In genomic region chr11:3288521-3289301, GRCm38 (mm10) we compare ENCODE assay signal across 8 mouse cellular contexts. TPM values are rescaled to one million over a fixed set of nuclear protein-coding genes. Genes with fewer than 3 reads are reported as not detected.
DNase-seq lines count a peak whose midpoint lies in the region; ATAC-seq lines count a peak whose summit lies in the region.

Patz1 (plus strand) TSS chr11:3288874.

- no peak for ATAC-seq in activated CD4-positive, CD25-positive, alpha-beta regulatory T cell, adult 4 months
- ATAC-seq in intestine, embryonic 14.5 days (replicated peaks; ENCODE audit: low FRiP score, low TSS enrichment, low read depth) = no peak
- ATAC-seq in megakaryocyte progenitor cell, adult 5-6 weeks (replicated peaks; ENCODE audit: poor library complexity) = peak; percentile 10

- H3K36me3 ChIP-seq in intestine, embryonic 14.5 days (ENCODE audit: control insufficient read depth, insufficient read depth, low read length) = peaks cover 7% of the 10 kb centered on the region

- H3K4me2 ChIP-seq in intestine, embryonic 14.5 days (ENCODE audit: low read length) = peak within 1 kb of the TSS; percentile 95

- intact Hi-C loops in left cerebral cortex, postnatal 14 days (cut with DNase I) = no loop called here

- peak within 1 kb of the TSS; percentile 81 for H3K4me3 ChIP-seq in intestine, embryonic 14.5 days (ENCODE audit: low read depth, low read length)

- WGBS in intestine, embryonic 14.5 days = under 1% methylated on average over 41 of the region's 41 CpGs

- peak within 1 kb of the TSS; percentile 98 for H3K9ac ChIP-seq in intestine, embryonic 14.5 days (ENCODE audit: low read length)

- peak within 1 kb of the TSS; percentile 100 for H3K27ac ChIP-seq in intestine, embryonic 14.5 days (ENCODE audit: low read depth)

- no peaks in the 10 kb centered on the region for H3K9me3 ChIP-seq in intestine, embryonic 14.5 days (ENCODE audit: control insufficient read depth, low read length)

- no peaks in the 10 kb centered on the region for H3K27me3 ChIP-seq in intestine, embryonic 14.5 days (replicated peaks; ENCODE audit: control insufficient read depth, insufficient read depth, low read length)

- H3K4me1 ChIP-seq in intestine, embryonic 14.5 days (replicated peaks; ENCODE audit: control insufficient read depth, insufficient read depth, low read length) = peaks cover 22% of the 10 kb centered on the region

- DNase-seq in 3134 (ENCODE audit: extremely low read depth, insufficient read length, low spot score) = peak; percentile 42
- peak; percentile 86 for DNase-seq in embryo, embryonic 10.5 days (ENCODE audit: low spot score)
- no peak for DNase-seq in gonadal fat pad, adult 2 months (ENCODE audit: low read depth)
- DNase-seq in intestine, embryonic 14.5 days (ENCODE audit: low spot score) = peak; percentile 92
- peak; percentile 50 to 67 for DNase-seq in left cerebral cortex, postnatal 14 days (ENCODE audit: low spot score in 2 of 2)
- peak; percentile 37 for DNase-seq in right cerebral cortex, postnatal 25 days

RNA-seq across cellular contexts. Expression of gene Patz1, which starts in this region (rescaled TPM):
- 10 to 100 TPM; 13.3 to 15.6 TPM for polyA plus RNA-seq in activated CD4-positive, CD25-positive, alpha-beta regulatory T cell, adult 4 months (2017; shearing (Covaris generic))
- polyA plus RNA-seq in gonadal fat pad, adult 2 months (2012; rRNA removed) = 43.8 and 57.4 TPM in 2 replicates
- 50.1 and 50.6 TPM in 2 replicates for polyA plus RNA-seq in intestine, embryonic 14.5 days (2014; fragmentation: Nextera tagmentation; extraction: Ambion mirVana)
- 10 to 100 TPM; 39.6 to 43.0 TPM for total RNA-seq in left cerebral cortex, postnatal 14 days (2021)
- total RNA-seq in megakaryocyte progenitor cell, adult 5-6 weeks (2015) = 69.4 and 77.3 TPM in 2 replicates
- total RNA-seq in megakaryocyte progenitor cell, adult 5-6 weeks (2017) = 66.4 and 72.5 TPM in 2 replicates
